Mouse (Mus musculus): ENCODE measurements around the gene Glcci1.
"Not testable (repeated sequence)": the region's sequence is repeated elsewhere in the genome, so short reads cannot be mapped to it uniquely, and the experiment has no call there.

The Glcci1 gene

DNA sequence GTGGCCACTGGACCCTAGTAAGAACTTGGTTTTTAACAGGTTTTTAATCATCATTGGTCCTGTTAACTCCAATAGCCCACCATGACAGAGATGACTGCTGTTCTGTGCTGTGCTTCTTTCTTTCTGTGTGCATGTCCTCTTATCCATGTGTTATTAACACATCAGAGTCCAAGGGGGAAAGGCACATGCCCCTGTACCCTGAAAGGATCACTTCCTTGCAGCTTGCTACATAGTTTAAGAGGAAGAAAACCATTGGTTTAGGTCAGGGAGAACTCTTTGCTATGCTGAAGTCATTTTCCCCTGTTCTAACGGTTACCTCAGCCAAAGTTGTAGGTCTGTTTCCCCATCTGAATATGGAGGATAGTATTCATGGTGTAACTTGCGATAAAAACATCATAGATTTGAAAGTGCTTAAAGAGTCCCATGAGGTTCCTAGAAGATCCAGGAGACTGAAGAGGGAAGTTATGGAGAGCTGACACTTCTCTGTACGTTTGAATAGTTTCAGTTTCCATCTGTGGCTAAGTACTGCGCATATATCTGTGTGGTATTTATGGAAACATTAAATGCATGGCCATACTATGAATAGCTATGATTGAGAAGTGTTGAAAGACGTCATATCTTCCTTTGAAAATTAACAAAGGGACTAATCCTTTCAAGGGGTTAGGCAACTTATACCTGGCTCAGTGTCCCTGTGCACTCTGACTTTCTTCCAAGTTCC is 14.1 kb upstream of the Glcci1 start:
- no peak for DNase-seq (ENCODE audit: low spot score in 2 of 2)

DNA sequence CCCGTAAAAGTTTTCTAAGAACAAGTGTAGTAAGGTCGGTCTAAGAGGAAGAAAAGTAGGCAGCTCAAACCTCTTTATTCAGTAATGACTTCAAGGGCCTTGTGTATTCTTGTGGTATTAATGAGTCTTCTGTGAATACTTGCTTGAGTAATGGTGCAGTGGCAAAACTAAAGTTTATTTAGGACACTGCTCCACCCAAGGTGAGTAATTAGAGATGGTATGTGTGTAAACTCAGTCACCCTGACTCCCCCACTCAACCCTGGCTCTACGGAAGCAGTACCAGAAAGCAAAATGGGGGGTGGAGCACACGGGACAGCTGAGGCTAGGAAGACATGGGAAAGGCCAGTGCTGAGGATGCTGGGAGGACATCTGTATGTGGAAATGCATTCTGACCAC is 13.6 kb upstream of the Glcci1 start:
- DNase-seq (ENCODE audit: low spot score in 2 of 2), result no peak

DNA sequence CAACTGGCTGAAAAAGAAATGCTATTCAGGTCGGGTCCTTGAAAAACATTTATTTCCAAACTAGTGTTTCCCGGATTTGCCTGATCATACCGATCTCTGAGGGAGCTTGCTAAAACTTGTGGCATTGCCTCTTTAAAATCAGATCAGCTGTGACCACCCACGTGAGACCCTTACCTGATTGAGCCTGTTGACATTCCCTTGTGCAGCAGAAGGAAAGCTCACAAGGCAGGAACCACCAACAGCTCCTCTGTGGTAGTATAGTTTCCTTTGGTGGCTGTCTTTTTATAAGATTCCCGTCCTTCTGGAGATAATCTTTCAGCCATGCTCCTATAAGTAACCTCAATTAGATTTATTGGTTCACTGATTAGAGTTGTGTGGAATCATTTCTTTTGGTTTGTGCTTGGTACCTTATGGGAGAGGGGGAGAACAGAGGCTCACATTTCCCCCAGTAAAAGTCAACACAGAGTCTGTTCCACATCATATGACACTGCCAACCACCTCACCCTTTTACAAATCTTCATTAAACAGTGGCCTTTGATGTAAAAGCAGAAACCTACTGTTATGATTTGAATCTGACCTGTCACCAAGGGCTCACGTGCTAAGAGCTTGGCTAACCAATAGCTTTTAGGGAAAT is 12.0 kb upstream of the Glcci1 start:
- DNase-seq (ENCODE audit: low spot score in 2 of 2), result no peak

DNA sequence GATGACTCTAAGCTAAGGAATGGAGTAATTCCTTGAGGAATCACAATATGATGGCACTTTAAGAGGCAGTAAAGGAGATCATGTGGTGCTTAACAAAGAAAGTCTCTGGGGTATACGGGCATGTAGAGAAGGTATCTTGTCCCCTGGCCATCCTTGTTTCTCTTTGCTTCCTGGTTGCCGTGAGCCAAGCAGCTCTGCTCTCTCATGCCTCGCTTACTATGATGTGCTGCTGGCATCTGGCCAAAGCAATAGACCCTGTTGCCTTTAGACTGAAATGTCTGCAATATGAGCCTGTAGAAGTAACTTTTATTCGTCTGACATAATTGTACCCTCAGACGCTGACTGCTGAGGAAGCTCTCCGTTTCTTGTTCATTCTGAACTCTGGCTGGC is 11.5 kb upstream of the Glcci1 start:
- DNase-seq (ENCODE audit: low spot score in 2 of 2), result no peak

DNA sequence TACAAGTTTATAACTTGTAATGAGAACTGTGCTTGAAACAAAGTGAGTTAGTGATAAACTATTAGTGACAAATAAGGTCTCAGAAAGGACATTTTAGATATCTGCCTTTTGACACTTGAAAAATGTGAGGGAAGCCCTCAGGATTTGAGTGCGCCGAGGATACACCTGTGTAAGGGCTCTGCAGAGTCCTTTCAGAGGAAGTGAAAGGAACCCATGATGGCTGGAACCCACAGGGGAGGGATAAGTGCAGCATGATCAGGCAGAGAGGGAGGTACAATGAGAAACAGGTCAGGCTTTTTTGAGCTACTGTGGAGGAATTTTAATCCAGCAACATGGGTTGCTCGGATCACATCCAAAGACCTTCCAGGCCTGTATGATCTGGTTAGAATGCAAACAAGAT is 10.4 kb upstream of the Glcci1 start:
- no peak for DNase-seq (ENCODE audit: low spot score in 2 of 2)

DNA sequence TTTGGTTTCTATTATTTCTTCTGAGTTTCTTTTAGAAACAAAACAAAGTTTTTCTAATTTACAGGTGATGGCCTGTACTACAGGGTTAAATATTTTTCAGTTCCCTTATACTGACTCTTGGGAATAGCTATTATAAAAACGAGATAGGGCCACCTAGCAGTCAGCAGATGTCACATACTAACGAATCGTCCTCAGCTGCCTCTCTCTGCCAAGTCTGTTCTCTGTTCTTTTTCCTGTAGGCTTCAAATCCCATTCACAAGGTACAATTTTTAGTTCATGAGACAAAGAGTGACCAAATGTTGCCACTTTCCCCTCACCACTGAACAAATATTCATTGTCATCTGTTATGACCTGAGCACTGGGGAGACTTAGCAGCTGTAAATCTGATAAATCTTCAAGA is 5.4 kb upstream of the Glcci1 start:
- DNase-seq (ENCODE audit: low spot score in 2 of 2), result no peak

DNA sequence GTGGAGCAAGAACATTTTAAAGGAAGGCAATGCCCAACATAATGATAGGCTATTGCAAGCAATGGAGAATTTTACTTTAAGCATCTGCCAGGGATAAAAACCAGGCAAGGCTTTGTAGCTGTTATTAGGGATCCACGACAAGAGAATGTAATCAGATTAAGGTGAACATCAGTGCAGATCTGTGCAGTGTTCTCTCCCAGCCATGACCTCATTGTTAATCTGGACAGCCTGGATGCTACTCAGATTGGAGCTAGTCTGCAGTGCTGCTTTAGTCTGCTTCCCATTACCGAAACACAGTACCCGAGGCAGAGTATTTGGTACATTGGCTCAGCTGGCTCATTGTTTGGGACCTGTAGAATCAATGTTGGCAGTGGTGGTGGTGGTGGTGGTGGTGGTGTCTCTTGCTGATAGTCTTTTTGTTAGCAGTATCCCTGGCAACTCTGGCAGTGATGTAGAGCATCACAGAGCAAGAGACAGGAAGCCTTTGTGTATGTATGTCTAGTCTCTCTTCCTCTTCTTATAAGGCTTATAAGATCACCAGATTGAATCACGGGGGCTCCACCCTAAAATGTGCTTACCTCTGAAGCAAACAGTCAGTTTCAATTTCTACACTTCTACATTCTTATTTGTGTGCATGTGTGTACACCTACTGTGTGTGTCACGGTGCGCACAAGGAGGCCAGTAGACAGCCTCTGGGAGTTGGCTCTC is 4.7 kb upstream of the Glcci1 start:
- no peak for DNase-seq (ENCODE audit: low spot score in 2 of 2)

DNA sequence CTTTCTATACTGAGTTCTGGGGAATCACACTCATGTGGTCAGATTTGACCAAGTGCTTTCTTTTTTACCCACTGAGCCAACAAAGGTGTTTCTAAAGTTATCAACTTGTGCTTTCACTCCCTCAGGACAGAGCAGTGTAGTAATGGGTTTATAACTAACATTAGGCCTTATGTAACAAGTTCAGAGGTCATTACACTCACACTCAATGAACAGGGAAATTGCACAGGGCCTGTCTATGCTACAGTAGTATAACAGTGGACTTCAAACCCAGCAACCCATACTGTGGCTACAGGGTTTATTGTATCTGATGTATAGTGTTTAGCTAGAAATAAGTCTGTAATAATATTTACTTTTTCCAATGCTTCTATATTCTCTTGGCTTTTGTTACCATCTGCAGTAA is 2.8 kb upstream of the Glcci1 start:
- no peak for DNase-seq (ENCODE audit: low spot score in 2 of 2)

DNA sequence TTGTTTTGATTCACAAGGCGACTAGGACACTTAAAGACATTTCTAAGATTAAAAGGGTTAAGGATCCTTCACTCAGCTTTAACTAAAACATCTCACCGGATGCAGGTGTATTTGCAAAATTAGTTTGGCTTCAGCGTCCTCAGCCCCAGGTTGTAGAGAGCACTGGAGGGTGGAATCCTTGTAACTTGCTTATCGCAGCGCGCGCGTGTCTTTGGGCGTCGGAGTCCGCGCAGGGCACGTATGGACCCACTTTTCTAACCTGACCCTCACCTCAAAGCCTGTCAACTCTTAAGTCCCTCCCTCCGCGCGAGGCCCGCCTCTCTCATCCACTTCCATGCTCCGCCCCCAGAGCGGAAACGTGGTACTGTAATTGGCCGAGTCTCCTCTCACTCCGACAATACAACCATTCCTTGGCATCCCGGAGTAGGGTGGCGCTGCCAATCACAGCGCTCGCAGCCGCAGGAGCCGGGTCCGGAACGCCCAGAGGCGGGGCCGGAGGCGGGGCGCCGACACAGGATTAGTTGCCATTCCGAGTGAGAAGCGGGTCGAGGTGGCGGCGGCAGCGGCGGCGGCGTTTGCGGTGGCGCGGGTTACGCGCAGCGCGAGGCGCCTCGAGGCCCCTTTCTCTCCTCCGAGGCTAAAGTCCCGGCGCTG is 390 bp upstream of the Glcci1 start:
- DNase-seq (ENCODE audit: low spot score in 2 of 2), result peak; percentile 100

DNA sequence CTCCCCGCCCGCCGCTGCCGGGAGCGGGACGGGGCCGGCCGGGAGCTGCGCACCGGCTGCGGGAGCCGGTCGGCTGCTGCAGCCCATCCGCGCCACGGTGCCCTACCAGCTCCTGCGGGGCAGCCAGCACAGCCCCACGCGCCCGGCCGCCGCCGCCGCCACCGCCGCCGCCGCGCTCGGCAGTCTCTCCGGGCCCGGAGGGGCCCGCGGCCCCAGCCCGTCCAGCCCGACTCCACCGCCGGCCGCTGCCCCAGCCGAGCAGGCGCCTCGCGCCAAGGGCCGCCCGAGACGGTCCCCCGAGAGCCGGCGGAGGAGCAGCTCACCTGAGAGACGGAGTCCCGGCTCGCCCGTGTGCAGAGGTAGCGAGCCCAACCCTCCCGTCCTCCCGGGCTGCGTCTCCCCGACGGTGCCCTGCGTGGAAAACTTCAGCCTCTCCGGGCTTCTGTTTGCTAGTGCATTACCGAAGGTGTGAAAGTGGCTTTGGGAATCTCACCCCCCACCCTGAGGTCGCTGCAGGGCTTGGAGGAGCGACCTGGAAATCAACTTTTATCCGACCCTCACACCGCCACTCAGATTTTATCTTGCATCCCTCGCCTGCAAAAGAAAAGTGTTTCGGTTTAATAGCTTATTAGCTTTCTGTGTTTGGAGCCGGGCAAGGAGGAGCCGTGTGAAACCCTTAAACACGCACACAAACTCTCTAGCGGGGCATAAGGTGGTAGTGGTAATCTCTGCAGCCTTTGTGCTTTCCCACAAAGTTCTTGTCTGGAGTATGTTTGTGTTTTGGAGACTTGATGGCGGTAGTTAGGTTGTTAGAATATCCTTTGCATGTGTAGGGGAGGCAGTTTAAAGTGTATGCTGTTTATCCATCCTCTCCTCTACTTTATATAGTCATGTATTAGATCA is 812 bp downstream of the Glcci1 start:
- peak; percentile 41 to 46 for DNase-seq (ENCODE audit: low spot score in 2 of 2)

DNA sequence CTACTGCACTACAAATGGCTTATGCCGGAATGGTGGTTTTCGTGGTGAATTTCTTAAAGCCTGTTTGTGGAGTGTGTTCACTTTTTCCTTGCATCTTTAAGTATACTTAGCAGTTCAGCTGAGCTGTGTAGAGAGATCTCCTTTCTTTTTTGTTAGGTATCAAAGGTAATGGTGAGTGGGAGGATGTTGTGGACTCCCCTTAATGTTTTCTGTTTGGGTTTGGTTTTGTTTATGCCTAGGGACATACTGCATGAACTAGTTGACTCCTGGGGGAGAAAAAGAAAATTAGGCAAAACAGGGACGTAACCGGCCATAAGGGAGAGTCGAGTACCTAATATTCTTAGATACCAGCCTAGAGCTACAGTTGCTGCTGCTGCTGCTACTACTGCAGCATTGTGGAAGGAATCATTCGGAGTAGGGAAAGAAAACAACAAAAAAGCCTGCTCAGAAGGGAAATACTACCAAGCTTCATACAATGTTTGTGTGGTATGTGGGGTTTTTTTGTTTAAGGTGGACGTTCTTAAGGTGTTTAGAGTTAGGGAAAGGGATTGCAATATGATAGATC is 1.5 kb downstream of the Glcci1 start:
- no peak for DNase-seq (ENCODE audit: low spot score in 2 of 2)

DNA sequence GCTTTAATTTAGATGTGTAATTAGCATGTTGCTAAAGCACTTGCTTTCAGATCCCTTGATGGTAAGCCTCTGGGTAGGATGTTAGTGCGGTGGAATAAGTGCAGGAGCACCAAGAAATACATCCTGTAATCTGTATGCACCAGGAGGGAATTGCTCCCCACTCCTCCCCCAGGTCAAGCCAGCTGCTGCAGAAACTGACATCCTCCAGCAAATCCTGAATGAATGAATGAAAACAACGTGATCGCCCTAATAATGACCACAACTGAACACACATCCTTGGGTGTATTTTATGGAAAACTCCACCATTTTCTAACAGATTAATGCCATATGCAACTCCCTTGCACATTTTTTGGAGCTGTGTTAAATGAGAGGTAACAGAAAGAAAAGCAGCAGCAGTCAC is 2.0 kb downstream of the Glcci1 start:
- DNase-seq (ENCODE audit: low spot score in 2 of 2), result no peak

DNA sequence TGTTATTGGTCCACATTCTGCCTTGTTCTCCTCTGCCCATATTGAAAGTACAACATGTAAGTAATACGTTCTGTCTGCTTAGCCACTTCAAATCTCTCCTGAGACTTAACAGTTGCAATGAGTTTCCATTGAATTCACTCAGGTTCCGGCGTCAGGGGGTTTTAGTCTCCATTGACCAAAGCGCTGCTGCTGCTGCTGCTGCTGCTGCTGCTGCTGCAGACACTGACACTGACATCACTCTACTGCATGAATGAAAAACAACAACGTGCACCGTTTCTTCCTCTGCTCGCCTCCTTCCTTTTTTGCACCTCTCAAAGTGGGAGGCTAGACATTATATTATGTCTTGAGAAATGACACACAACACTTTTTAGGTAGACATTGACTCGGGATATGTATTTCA is 3.0 kb downstream of the Glcci1 start:
- no peak for DNase-seq (ENCODE audit: low spot score in 2 of 2)

DNA sequence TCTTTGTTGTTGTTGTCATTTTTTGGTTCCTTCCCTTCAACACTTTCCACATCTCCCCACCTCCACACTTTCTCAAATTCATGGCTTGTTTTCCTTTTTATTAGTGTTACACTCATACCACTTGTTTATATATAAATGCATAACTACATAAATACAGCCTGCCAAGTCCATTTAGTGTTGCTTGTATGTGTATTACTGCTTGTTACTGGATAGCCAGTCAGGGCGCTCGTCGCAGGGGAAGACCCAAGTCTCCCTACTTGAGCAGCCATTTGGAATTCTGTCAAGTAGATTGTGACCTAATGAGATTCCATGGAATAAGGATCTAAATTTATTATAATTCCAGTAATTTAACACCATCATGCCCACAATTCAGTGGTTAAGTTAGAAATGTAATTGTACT is 10.3 kb downstream of the Glcci1 start:
- DNase-seq (ENCODE audit: low spot score in 2 of 2), result no peak

DNA sequence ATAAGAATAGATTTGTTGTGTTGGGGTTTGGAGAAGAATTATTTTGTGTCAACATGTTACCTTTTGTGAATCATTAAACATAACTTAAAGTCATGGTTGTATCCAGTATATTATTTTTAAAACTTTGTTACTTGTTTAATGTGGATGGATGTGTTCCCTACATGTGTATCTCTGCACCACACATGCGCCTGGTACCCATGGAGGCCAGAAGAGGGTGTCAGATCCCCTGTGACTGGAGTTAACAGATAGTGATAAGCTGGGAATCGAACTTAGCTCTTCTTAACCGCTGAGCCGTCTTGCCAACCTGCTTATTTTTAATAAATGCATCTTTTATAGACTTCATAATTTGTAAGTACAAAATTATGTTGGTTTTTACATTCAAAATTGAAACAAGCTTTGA is 11.8 kb downstream of the Glcci1 start:
- DNase-seq (ENCODE audit: low spot score in 2 of 2), result no peak

DNA sequence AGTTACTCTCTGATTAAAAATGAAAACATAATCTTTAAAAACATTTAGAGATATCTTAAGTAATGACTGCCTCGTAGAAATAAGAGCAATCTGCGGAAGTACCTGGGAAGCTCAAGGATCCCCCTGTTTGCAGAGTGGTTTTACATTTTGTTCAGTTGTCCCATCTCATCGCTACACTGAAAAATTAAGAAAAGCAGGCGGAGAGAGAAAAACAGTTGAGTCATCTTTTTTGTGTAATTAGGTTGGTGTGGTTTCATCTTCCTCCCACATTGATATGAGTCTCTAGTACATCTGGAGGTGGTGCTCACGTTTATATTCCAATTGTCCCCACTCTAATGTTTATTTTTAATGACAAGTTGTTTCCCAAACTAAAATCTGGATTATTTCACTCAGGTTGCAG is 15.3 kb downstream of the Glcci1 start:
- DNase-seq (ENCODE audit: low spot score in 2 of 2), result no peak

DNA sequence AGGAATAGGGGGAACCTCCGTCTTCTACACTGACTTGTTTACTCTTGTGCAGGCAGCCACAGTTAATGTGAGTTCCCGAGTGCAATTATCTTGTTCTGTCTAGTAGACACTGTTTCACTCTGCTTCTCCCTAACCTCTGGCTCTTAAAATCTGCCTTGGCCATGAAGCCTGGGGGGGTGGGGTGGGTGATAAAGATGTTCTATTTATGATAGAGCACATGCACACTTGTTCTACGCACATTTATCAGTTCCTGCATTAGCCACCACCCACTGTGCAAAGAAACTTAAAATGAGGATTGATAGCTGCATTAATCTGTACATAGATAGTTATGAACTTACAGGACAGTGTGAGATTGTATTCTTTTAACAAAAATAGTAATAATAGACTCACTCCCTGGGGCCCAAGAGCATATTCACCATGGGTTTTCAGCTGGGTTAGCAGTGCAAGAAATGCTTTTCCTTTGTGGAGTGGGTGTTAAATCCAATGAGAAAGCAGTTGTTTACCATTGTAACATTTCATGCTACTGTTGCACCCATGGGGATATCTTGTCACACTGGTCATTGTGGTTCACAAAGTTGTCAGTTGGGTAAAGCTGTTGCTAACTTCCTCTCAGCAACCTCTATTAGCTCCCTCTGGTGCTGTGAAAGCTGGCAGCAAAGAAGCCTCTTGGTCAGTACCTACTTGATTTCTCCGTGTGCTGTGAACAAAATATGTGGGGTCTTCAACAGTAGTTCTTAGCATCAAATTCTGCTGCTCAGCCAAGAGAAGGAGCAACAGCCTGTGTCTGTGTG is 21.9 kb downstream of the Glcci1 start:
- no peak for DNase-seq (ENCODE audit: low spot score in 2 of 2)

DNA sequence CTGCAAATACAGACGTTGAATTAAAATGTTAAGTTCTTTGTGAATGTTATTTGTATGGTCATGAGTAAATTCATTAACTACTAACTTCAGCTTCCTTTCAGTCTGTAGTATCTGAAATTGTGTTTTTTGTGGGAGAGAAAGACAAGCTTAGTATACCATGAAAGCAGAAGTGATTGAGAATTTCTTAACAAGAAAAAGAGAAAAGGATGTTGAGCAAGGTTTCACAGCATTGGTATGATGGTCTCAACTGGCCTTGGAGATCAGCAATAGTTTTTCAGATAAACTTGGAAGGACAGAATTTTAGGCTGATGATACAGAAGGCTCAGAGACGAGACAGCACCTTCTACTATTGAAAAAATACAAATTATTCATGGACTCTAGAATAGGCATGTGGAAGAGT is 27.5 kb downstream of the Glcci1 start:
- DNase-seq (ENCODE audit: low spot score in 2 of 2), result no peak

DNA sequence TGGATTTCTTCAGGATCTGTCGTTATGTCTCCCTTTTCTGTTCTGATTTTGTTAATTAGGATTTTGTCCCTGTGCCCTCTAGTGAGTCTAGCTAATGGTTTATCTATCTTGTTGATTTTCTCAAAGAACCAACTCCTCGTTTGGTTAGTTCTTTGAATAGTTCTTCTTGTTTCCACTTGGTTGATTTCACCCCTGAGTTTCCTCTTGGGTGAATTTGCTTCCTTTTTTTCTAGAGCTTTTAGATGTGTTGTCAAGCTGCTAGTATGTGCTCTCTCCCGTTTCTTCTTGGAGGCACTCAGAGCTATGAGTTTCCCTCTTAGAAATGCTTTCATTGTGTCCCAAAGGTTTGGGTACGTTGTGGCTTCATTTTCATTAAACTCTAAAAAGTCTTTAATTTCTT is 32.1 kb downstream of the Glcci1 start:
- DNase-seq (ENCODE audit: low spot score in 2 of 2), result not testable (repeated sequence)

DNA sequence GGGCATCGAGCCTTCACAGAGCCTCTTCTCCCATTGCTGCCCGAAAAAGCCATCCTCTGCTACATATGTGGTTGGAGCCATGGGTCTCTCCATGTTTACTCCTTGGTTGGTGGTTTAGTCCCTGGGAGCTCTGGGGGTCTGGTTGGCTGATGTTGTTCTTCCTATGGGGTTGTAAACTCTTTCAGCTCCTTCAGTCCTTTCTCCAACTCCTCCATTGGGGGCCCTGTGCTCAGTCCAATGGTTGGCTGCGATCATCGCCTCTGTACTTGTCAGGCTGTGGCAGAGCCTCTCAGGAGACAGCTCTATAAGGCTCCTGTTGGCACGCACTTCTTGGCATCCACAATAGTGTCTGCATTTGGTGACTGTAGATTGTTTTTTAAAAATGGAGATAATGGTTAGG is 35.4 kb downstream of the Glcci1 start:
- no peak for DNase-seq (ENCODE audit: low spot score in 2 of 2)

DNA sequence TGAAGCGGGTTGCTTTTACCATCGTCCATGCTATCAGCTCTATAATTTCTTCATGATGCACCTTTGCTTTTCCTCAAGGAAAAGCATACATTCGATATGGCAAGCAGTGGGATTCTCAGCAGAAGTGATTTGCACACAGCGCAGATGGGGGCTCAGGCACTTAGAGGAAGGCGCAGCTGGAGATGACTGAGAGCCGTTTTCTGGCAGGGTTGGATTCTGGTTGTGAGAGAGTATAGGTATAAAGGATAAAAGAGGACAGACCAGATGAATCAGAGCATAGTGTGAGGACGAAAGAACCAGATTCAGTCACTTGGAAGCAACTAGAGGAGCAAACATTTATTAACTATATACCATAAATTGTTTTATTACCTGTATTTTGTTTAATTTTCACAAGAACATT is 36.4 kb downstream of the Glcci1 start:
- DNase-seq (ENCODE audit: low spot score in 2 of 2), result no peak

Measured in right cerebral cortex, postnatal 10 days (tissue).